Mouse (Mus musculus): ENCODE results near the gene Rhof.

GRCm38 (mm10) chr5:123059757-123060520, 72.6 kb downstream of the Rhof start:
- TF ChIP-seq CTCF (IDR thresholded peaks at IDR 0.05; ENCODE audit: extremely low read depth, insufficient read depth, insufficient read length, insufficient replicate concordance) (peak; percentile 36; the same call in 1 of the 2 replicates), POLR2A (IDR thresholded peaks at IDR 0.05; ENCODE audit: low read depth, low read length) (no peak)

Data from spleen, adult 2 months (tissue).